Mouse (Mus musculus) hindbrain, postnatal 0 days (tissue): ENCODE data around the gene Calcb. TPM values are rescaled to one million over a fixed set of nuclear protein-coding genes. Genes with fewer than 3 reads are reported as not detected.

Experiments
- ATAC-seq: fragments of 200-750 bp; cut with Nextera tagmentation; 2 replicates; pipeline ENCODE4 v1.8.0; 2017; ENCODE audit warnings: mild to moderate bottlenecking, moderate TSS enrichment, moderate library complexity
- DNase-seq: peaks from one replicate; pipeline ENCODE4 v3.0.0-alpha.2; 2015; ENCODE audit warnings: low spot score
- H3K27ac ChIP-seq: fragments of 300-500 bp; sonication (generic); 2 replicates; pipeline ENCODE4 v1.5.1; 2014; ENCODE audit warnings: mild to moderate bottlenecking
- H3K27me3 ChIP-seq: fragments of 300-500 bp; sonication (generic); 2 replicates; pipeline ENCODE4 v1.6.1; 2014; ENCODE audit warnings: low read length, mixed read lengths; ENCODE audit not compliant: insufficient read depth
- H3K36me3 ChIP-seq: fragments of 300-500 bp; sonication (generic); 2 replicates; pipeline ENCODE4 v1.6.1; 2014; ENCODE audit warnings: low read length, mixed read lengths; ENCODE audit not compliant: insufficient read depth
- H3K4me1 ChIP-seq: fragments of 300-500 bp; sonication (generic); 2 replicates; pipeline ENCODE4 v1.6.1; 2014; ENCODE audit warnings: antibody characterized with exemption, low read length, mixed read lengths; ENCODE audit not compliant: insufficient read depth
- H3K4me2 ChIP-seq: fragments of 300-500 bp; sonication (generic); 2 replicates; pipeline ENCODE4 v1.6.1; 2014; ENCODE audit warnings: low read depth, mild to moderate bottlenecking, low read length, moderate library complexity, mixed read lengths
- H3K4me3 ChIP-seq: fragments of 300-500 bp; sonication (generic); 2 replicates; pipeline ENCODE4 v1.5.1; 2014; ENCODE audit warnings: low read length
- H3K9ac ChIP-seq: fragments of 300-500 bp; sonication (generic); replicated peaks from 2 replicates; pipeline ENCODE4 v1.6.1; 2014; ENCODE audit warnings: mild to moderate bottlenecking, low read length, moderate library complexity, mixed read lengths
- H3K9me3 ChIP-seq: fragments of 300-500 bp; sonication (generic); 2 replicates; pipeline ENCODE4 v1.6.1; 2016; ENCODE audit warnings: low read length, mixed read lengths
- CTCF ChIP-seq: IDR thresholded peaks from 2 replicates; pipeline ENCODE4 v1.5.1; 2016; ENCODE audit warnings: antibody characterized with exemption, control low read depth, low read depth
- WGBS: fragments of 180-500 bp; shearing (Covaris S2); extraction: QIAGEN DNeasy Blood & Tissue Kit; methylation state at CpG from one replicate; pipeline ENCODE4 v1.1.7; 2014; 5-methylcytosine and 5-hydroxymethylcytosine counted together
- polyA plus RNA-seq: library from polyadenylated mRNA; unstranded; fragments of >200 nt; fragmentation: Nextera tagmentation; extraction: Ambion mirVana; gene quantifications from 2 replicates; pipeline ENCODE4 v1.2.1, GENCODE M21; 2015
- total RNA-seq: library from RNA; depleted of rRNA; stranded (reverse); fragments of >200 nt; gene quantifications from 2 replicates; pipeline ENCODE4 v1.2.3, GENCODE M21; 2014

Gene Calcb
- total and polyA plus RNA-seq, 2 experiments from 2014 or later: 11.5 to 13.0 TPM

DNA sequence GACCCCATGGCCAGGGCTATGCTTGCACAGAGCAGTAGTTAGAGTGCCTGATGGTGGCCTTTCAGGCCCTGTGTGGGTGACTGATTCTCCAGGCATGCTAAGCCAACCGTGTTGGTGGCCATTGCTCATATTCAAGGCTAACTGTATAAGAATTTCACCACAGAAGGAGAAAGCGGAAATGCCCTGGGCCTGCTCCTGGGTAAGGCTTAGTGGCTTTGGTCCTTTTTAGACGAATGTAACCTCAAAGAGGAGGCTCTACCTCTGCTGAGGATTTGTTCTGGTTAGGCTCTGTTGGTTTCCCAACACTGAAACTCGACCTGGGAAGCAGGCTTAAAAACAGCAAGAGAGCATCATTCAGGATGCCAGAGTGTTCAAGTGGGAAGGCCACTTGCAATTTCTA lies 29.8 kb downstream of the Calcb start:
- no peaks in the 10 kb centered on the region for H3K27me3 ChIP-seq
- H3K4me2 ChIP-seq: no peak overlapping the region
- H3K36me3 ChIP-seq: no peaks in the 10 kb centered on the region
- WGBS: 72% methylated on average over 4 of the region's 4 CpGs
- no peak overlapping the region for H3K27ac ChIP-seq
- no peaks in the 10 kb centered on the region for H3K9me3 ChIP-seq
- 0 out of 2 replicates have a peak, but pooled peaks cover 8% of the 10 kb centered on the region for H3K4me1 ChIP-seq
- DNase-seq (no peak), ATAC-seq (no peak)
- no peak overlapping the region for H3K9ac ChIP-seq
- H3K4me3 ChIP-seq: no peak overlapping the region
- no peak for TF ChIP-seq CTCF

DNA sequence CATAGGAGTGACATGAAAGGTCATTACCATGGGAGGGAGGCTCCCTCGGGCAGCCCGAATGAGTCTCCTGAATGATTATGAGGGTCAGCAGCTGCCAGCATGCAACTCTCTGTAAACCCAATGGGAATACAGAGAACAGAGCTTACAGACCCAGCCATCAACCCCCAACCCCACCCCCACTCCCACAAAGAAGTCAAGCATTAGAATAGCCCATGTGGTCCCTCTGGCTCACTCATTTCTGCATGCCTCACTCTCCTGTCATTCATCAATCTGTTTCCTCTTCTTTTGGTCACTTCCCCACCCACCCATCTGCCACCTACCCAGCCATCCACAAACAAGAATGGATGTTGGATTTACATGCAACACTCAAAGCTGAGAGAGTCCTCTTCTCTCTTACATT lies 35.0 kb downstream of the Calcb start:
- no peak for TF ChIP-seq CTCF
- H3K9ac ChIP-seq: no peak overlapping the region
- WGBS: 39% methylated on average over 2 of the region's 2 CpGs
- H3K27me3 ChIP-seq: no peaks in the 10 kb centered on the region
- H3K9me3 ChIP-seq: no peaks in the 10 kb centered on the region
- peak overlapping the region; percentile 48; the same call in 1 of the 2 replicates for H3K27ac ChIP-seq
- ATAC-seq (peak; percentile 38), DNase-seq (peak; percentile 41)
- no peak overlapping the region for H3K4me3 ChIP-seq
- H3K4me1 ChIP-seq: no peaks in the 10 kb centered on the region; the same call in 1 of the 2 replicates
- H3K4me2 ChIP-seq: peak overlapping the region; percentile 17; the same call in 1 of the 2 replicates
- no peaks in the 10 kb centered on the region for H3K36me3 ChIP-seq

DNA sequence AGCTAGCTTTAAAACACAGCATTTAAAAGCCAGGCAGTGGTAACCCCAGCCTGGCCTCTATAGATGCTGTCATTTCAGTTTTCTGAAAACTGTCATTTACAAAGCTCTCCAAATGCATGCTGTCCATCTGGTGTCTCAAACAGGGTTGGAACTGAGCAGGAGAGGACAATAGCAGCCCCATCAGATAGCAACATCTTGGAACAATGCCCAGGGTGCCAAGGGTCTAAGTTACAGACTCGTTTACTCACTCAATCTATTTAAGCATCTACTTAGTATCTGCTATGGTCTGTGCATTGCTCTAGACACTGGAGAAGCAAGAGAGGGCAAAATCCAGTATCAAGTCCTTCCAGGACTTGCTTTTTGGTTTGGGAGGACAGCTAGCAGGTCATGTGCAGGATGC lies 35.8 kb downstream of the Calcb start:
- H3K9me3 ChIP-seq: no peaks in the 10 kb centered on the region
- no peak for ATAC-seq
- 18% methylated on average over 1 of the region's 1 CpGs for WGBS

DNA sequence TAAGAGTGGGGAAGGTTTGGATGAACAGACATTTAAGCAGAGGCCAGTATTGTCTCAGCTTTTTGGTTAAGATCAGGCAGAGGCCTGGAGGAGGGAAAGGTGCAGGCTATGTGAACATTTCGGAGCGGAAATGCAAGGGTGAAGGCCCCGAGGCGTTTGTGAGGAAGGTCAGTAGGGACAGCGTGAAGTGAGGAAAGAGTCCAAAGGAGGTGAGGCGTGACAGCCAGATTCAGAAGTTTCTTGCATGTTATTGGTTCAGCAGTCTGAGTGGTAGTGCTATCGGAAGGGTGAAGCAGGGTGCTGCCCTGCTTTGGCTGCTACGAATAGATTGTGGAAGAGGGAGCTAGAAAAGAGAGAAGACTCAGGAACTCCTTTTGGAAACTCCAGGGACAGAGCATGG lies 36.2 kb downstream of the Calcb start:
- ATAC-seq: no peak
- no peaks in the 10 kb centered on the region for H3K27me3 ChIP-seq
- 71% methylated on average over 8 of the region's 8 CpGs for WGBS
- H3K27ac ChIP-seq: peak overlapping the region; percentile 4; the same call in 1 of the 2 replicates
- no peak overlapping the region for H3K9ac ChIP-seq
- H3K9me3 ChIP-seq: no peaks in the 10 kb centered on the region
- peak overlapping the region; percentile 17; the same call in 1 of the 2 replicates for H3K4me2 ChIP-seq
- DNase-seq: no peak
- no peaks in the 10 kb centered on the region for H3K36me3 ChIP-seq
- TF ChIP-seq CTCF: no peak
- no peak overlapping the region for H3K4me3 ChIP-seq
- no peaks in the 10 kb centered on the region; the same call in 1 of the 2 replicates for H3K4me1 ChIP-seq

More for the DNA sequence above, 35.8 kb downstream of the Calcb start:
- no peaks in the 10 kb centered on the region for H3K27me3 ChIP-seq
- H3K4me1 ChIP-seq: no peaks in the 10 kb centered on the region; the same call in 1 of the 2 replicates
- peak overlapping the region; percentile 48; the same call in 1 of the 2 replicates for H3K27ac ChIP-seq
- TF ChIP-seq CTCF: no peak
- no peaks in the 10 kb centered on the region for H3K36me3 ChIP-seq
- H3K9ac ChIP-seq: no peak overlapping the region
- peak overlapping the region; percentile 17; the same call in 1 of the 2 replicates for H3K4me2 ChIP-seq
- peak; percentile 14 for DNase-seq
- H3K4me3 ChIP-seq: no peak overlapping the region

DNA sequence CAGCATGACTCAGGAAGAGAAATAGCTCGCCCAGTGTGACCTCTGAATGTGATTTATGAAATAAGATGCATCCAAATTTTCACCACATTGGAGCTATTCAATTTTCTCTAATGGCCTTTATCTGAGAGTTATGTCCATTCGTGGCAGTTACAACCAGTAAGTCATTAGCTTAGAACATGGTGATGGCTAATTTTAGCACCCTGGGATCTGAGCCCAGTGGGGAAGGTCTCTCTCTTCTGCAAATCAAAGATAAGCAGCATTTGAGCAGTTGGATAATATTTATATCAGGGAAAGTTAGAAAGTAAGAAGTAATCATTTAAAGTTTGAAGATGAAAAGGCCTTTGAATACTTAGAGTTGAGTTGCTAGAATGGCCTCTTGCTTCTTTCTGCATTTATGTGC lies 44.2 kb downstream of the Calcb start:
- DNase-seq (no peak), ATAC-seq (no peak)
- Histone ChIP-seq H3K9me3 (no peaks in the 10 kb centered on the region), H3K4me1 (no peaks in the 10 kb centered on the region), H3K4me3 (no peak overlapping the region), H3K36me3 (no peaks in the 10 kb centered on the region), H3K27ac (no peak overlapping the region), H3K4me2 (no peak overlapping the region), H3K27me3 (no peaks in the 10 kb centered on the region), H3K9ac (no peak overlapping the region)
- TF ChIP-seq CTCF: no peak
- WGBS: 75% methylated on average over 2 of the region's 2 CpGs

DNA sequence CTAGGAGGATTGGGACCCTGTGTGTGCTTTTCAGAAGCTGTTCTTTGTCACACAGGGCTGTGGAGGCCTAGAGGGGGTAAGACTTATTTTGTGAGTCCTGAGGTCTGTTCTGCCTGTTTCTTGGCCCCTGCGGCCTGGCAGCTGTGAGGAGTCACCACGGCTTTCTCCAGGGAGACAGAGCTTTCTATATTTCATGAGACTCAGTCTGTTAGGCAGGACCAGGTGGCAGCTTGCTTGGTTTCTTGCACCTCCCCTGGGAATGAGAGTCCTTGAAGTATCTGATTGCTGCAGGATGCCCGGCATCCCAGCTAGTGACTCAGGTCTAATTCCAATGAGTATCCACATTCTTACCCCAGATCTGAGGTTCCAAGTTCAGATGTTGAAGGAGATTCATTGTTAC lies 46.8 kb downstream of the Calcb start:
- DNase-seq (no peak), ATAC-seq (no peak)
- Histone ChIP-seq H3K4me3 (no peak overlapping the region), H3K4me1 (no peaks in the 10 kb centered on the region), H3K36me3 (no peaks in the 10 kb centered on the region), H3K27ac (no peak overlapping the region), H3K27me3 (no peaks in the 10 kb centered on the region), H3K4me2 (no peak overlapping the region), H3K9me3 (no peaks in the 10 kb centered on the region), H3K9ac (no peak overlapping the region)
- 72% methylated on average over 3 of the region's 3 CpGs for WGBS
- no peak for TF ChIP-seq CTCF

DNA sequence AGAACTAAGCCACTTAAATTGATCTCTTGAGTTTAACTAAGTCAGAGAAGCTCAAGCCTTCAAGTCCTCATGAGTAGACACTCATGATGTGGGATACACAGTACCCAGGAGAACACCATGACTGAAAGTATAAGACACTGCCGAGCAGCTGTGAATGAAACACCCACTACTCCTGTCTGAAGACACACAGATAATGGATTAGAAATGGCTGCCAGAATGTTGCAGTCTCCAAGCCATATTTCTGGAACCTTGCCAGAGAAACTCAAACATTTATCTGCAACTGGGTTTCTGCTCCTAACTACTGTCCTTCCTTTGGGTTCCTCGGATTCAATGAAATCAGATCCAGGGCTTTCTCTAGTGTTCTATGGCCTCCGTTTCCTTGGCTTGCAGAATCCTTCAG lies 48.1 kb downstream of the Calcb start:
- no peak for ATAC-seq
- Histone ChIP-seq H3K36me3 (no peaks in the 10 kb centered on the region), H3K4me2 (no peak overlapping the region), H3K9ac (no peak overlapping the region), H3K27me3 (no peaks in the 10 kb centered on the region), H3K27ac (no peak overlapping the region), H3K4me1 (no peaks in the 10 kb centered on the region), H3K4me3 (no peak overlapping the region), H3K9me3 (no peaks in the 10 kb centered on the region)
- no peak for DNase-seq
- TF ChIP-seq CTCF: no peak
- 87% methylated on average over 3 of the region's 3 CpGs for WGBS
